Mouse (Mus musculus): ENCODE results near the gene Sema4c.

GRCm38 (mm10) chr1:36556553-36557456, 1.3 kb downstream of the Sema4c start:
- TF ChIP-seq TCF12 (IDR thresholded peaks at IDR 0.05; ENCODE audit: low read depth, low read length) (peak; percentile 43; the same call in 1 of the 2 replicates), CTCF (conservative IDR thresholded peaks at IDR 0.05 in 1 of 2, IDR thresholded peaks at IDR 0.05 in 1 of 2; ENCODE audit: low read depth in 2 of 2, low read length in 2 of 2) (peak in 1 of 2 experiments; percentile 76; a peak in 2 of 4 replicates), ELF1 (IDR thresholded peaks at IDR 0.05; ENCODE audit: low read depth, low read length) (peak; percentile 47), CHD1 (IDR thresholded peaks at IDR 0.05; ENCODE audit: low read depth, low read length) (0 out of 2 replicates have a peak, but pooled peaks have one; percentile 49), CHD2 (IDR thresholded peaks at IDR 0.05; ENCODE audit: low read length) (peak; percentile 91), EP300 (IDR thresholded peaks at IDR 0.05; ENCODE audit: low read length) (peak; percentile 33; the same call in 1 of the 2 replicates), MAX (IDR thresholded peaks at IDR 0.05; ENCODE audit: low read length) (peak; percentile 86), POLR2A (IDR thresholded peaks at IDR 0.05; ENCODE audit: low read depth, low read length) (no peak; the same call in 1 of the 2 replicates), SMC3 (IDR thresholded peaks at IDR 0.05; ENCODE audit: low read depth, low read length) (peak; percentile 38), MEF2A (IDR thresholded peaks at IDR 0.05; ENCODE audit: borderline replicate concordance, low read depth, low read length) (peak; percentile 54; the same call in 1 of the 2 replicates), JUND (conservative IDR thresholded peaks at IDR 0.05; ENCODE audit: low read depth, low read length) (no peak)

All from CH12.LX (cell line).